Mouse (Mus musculus): ENCODE results near the gene Cbx7.

DNA sequence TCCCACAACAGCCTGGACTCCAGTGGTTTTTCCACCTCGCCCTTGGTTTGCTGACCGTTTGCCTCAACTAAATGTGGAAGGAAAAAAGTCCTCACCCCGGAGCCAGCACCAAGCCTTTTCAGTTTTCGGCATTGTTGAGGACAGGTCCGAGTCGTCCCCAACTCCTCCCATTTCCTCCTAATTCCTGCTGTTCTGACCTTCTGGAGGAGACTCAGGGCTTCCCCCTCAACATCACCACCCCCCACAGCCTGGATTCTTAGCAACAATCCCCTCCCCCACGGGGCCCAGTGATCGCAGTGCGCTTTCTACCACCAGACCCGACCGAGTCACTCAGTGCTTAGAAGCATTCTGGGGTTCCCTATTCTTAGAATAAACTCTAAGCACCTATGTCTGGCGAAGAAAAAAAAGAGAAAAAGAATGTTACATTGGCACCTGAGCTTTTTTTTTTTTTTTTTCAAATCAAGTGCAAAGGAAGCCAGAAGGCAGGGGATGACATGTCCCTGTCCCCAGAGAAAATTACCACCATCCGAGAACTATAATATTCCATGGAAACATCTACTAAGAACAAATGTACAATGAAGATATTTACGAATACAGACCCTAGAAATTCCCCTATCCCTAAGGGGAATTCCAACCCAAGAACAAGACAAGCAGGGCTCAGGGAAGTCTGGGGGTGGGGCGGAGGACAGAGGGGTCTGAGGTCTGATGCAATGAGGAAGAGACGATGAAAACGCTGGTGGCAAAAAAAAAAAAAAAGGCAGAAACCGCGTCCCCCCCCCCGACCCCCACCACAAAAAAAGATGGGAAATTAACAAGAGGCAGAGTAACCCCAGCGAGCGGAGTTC, 37.0 kb downstream of the Cbx7 start:
- TF ChIP-seq CTCF (IDR thresholded peaks at IDR 0.05; ENCODE audit: extremely low read depth, insufficient read depth, insufficient read length, insufficient replicate concordance) = no peak
- TF ChIP-seq POLR2A (IDR thresholded peaks at IDR 0.05; ENCODE audit: low read depth, low read length) = no peak

All from spleen, adult 2 months (tissue).